Mouse (Mus musculus) lung, postnatal 0 days (tissue): ENCODE results near the gene Lef1. TPM values are rescaled to one million over a fixed set of nuclear protein-coding genes. Genes with fewer than 3 reads are reported as not detected.

ENCODE experiments used
- ATAC-seq: fragments of 200-750 bp; cut with Nextera tagmentation; 2 replicates; pipeline ENCODE4 v1.8.0; 2017; ENCODE audit warnings: moderate library complexity
- DNase-seq: peaks from one replicate; pipeline ENCODE4 v3.0.0-alpha.2; 2016; ENCODE audit warnings: low spot score
- H3K27ac ChIP-seq: fragments of 300-500 bp; sonication (generic); 2 replicates; pipeline ENCODE4 v1.5.1; 2014; ENCODE audit warnings: antibody characterized with exemption, mild to moderate bottlenecking, low read length, mixed read lengths
- H3K27me3 ChIP-seq: fragments of 300-500 bp; sonication (generic); replicated peaks from 2 replicates; pipeline ENCODE4 v1.6.1; 2014; ENCODE audit warnings: low read length, mixed read lengths; ENCODE audit not compliant: insufficient read depth
- H3K36me3 ChIP-seq: fragments of 300-500 bp; sonication (generic); 2 replicates; pipeline ENCODE4 v1.6.1; 2014; ENCODE audit warnings: low read length, mixed read lengths; ENCODE audit not compliant: insufficient read depth
- H3K4me1 ChIP-seq: fragments of 300-500 bp; sonication (generic); 2 replicates; pipeline ENCODE4 v1.6.1; 2014; ENCODE audit warnings: antibody characterized with exemption, low read depth, low read length, mixed read lengths; ENCODE audit not compliant: insufficient read depth
- H3K4me2 ChIP-seq: fragments of 300-500 bp; sonication (generic); replicated peaks from 2 replicates; pipeline ENCODE4 v1.6.1; 2014; ENCODE audit warnings: low read depth, mild to moderate bottlenecking, low read length, moderate library complexity, mixed read lengths
- H3K4me3 ChIP-seq: fragments of 300-500 bp; sonication (generic); 2 replicates; pipeline ENCODE4 v1.5.1; 2014; ENCODE audit warnings: low read depth, low read length
- H3K9ac ChIP-seq: fragments of 300-500 bp; sonication (generic); replicated peaks from 2 replicates; pipeline ENCODE4 v1.6.1; 2014; ENCODE audit warnings: low read depth, mild to moderate bottlenecking
- H3K9me3 ChIP-seq: fragments of 300-500 bp; sonication (generic); 2 replicates; pipeline ENCODE4 v1.6.1; 2016; ENCODE audit warnings: low read length, mixed read lengths
- CTCF ChIP-seq: IDR thresholded peaks from 2 replicates; pipeline ENCODE4 v1.5.1; 2016; ENCODE audit warnings: antibody characterized with exemption, mild to moderate bottlenecking
- EP300 ChIP-seq: IDR thresholded peaks from 2 replicates; pipeline ENCODE4 v1.6.1; 2016; ENCODE audit warnings: antibody characterized with exemption, mild to moderate bottlenecking, control low read depth
- WGBS: fragments of 180-500 bp; shearing (Covaris S2); extraction: QIAGEN DNeasy Blood & Tissue Kit; methylation state at CpG from one replicate; pipeline ENCODE4 v1.1.7; 2014; 5-methylcytosine and 5-hydroxymethylcytosine counted together
- polyA plus RNA-seq: library from polyadenylated mRNA; unstranded; fragments of >200 nt; fragmentation: Nextera tagmentation; extraction: Ambion mirVana; gene quantifications from 2 replicates; pipeline ENCODE4 v1.2.1, GENCODE M21; 2015

Gene Lef1
- polyA plus RNA-seq, 1 experiment from 2014 or later, result 6.2 TPM

DNA sequence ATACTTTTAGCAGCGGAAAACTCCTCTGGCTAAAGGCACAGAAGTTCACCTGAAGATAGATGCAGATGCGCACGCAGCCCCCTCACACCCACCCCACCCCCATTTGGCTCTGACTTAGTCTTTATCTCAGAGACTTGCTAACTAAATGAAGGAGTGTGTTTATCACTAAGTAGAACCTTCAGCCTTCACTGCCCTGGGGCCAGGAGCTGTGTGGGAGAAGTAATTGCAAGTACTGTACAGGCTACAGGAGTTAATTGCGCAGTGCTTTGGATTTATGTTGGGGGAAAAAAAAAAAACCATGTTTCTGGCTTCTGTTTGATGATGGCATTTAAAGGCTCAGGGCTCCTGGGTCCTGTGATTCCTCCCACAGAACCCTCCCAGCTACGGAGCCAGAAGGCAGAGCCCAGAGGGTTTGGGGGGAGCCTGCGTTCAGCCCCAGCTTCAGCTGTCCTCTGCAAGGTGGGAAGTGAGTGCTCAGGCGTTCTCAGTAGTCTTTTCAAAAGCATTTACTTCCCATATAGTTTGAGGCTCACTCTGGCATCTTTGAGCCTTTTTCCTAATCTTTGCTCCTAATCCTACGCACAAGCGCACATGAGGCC, 103.9 kb downstream of the Lef1 start:
- H3K27ac ChIP-seq, result no peak overlapping the region
- H3K36me3 ChIP-seq, result no peaks in the 10 kb centered on the region
- no peak overlapping the region for H3K4me2 ChIP-seq
- WGBS, result 90% methylated on average over 9 of the region's 9 CpGs
- no peaks in the 10 kb centered on the region for H3K9me3 ChIP-seq
- H3K4me1 ChIP-seq, result no peaks in the 10 kb centered on the region
- DNase-seq (no peak), ATAC-seq (no peak)
- no peak overlapping the region for H3K9ac ChIP-seq
- no peaks in the 10 kb centered on the region for H3K27me3 ChIP-seq
- TF ChIP-seq EP300, result no peak
- no peak overlapping the region for H3K4me3 ChIP-seq

- Histone ChIP-seq H3K27me3 (no peaks in the 10 kb centered on the region), H3K9me3 (no peaks in the 10 kb centered on the region), H3K4me1 (no peaks in the 10 kb centered on the region), H3K27ac (no peak overlapping the region), H3K4me3 (no peak overlapping the region), H3K36me3 (no peaks in the 10 kb centered on the region), H3K4me2 (no peak overlapping the region), H3K9ac (no peak overlapping the region)
- DNase-seq, result no peak
- no peak for ATAC-seq
- peak; percentile 74 for TF ChIP-seq CTCF
- no peak for TF ChIP-seq EP300
- WGBS, result 52% methylated on average over 9 of the region's 9 CpGs
Measured at GRCm38 (mm10) chr3:131214841-131215240, 104.6 kb downstream of the Lef1 start.

DNA sequence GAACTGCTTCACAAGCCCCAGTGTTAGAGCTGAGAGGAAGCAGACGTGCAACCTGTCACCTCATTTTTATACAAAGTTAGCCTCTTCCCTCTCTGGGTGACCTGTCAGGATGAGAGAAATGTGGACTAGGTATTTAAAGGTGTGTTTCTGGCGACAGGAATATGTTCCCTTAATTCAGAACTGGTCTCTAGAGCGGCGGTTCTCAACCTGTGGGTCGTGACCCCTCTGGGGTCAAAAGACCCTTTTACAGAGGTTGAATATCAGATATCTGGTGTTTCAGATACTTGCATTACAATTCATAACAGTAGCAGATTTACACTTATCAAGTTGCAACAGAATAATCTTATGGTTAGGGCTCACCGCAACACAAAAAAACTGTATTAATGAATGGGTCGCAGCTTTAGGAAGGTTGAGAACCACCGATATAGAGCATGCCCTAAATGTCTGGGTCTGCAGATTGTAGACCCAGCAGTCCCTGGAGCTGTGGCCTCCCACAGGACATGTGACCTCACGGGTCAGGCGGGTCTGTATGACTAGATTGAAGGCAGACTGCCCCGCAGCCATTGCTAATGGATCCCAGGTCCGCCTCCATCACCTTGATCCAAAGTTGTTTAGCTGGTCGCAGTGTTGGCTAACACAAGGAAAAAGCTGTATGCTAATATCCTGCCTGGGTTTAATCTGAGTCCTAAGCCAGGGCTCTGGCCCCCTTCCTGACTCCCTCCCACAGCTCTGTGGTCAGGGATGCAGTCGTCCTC, 108.5 kb downstream of the Lef1 start:
- TF ChIP-seq EP300 (no peak), CTCF (no peak)
- Histone ChIP-seq H3K4me3 (no peak overlapping the region), H3K9ac (no peak overlapping the region), H3K27me3 (no peaks in the 10 kb centered on the region), H3K27ac (no peak overlapping the region), H3K4me2 (no peak overlapping the region), H3K9me3 (no peaks in the 10 kb centered on the region), H3K4me1 (no peaks in the 10 kb centered on the region), H3K36me3 (no peaks in the 10 kb centered on the region)
- ATAC-seq (no peak), DNase-seq (no peak)
- 91% methylated on average over 14 of the region's 14 CpGs for WGBS

- DNase-seq, result no peak
- Histone ChIP-seq H3K36me3 (0 out of 2 replicates have a peak, but pooled peaks cover 7% of the 10 kb centered on the region), H3K4me2 (no peak overlapping the region), H3K4me3 (no peak overlapping the region), H3K27me3 (no peaks in the 10 kb centered on the region), H3K9ac (no peak overlapping the region), H3K4me1 (no peaks in the 10 kb centered on the region), H3K9me3 (no peaks in the 10 kb centered on the region), H3K27ac (no peak overlapping the region)
- TF ChIP-seq CTCF, result peak; percentile 49
- TF ChIP-seq EP300, result no peak
- 73% methylated on average over 6 of the region's 6 CpGs for WGBS
- ATAC-seq, result no peak
Measured at GRCm38 (mm10) chr3:131228083-131228482, 117.8 kb downstream of the Lef1 start.

GRCm38 (mm10) chr3:131237061-131237460, 126.8 kb downstream of the Lef1 start:
- no peaks in the 10 kb centered on the region for H3K4me1 ChIP-seq
- H3K4me3 ChIP-seq, result no peak overlapping the region
- no peak overlapping the region for H3K4me2 ChIP-seq
- DNase-seq (peak; percentile 78), ATAC-seq (peak; percentile 71)
- no peak overlapping the region for H3K27ac ChIP-seq
- H3K36me3 ChIP-seq, result peaks cover 13% of the 10 kb centered on the region; the same call in 1 of the 2 replicates
- TF ChIP-seq CTCF (no peak), EP300 (no peak)
- no peaks in the 10 kb centered on the region for H3K27me3 ChIP-seq
- H3K9ac ChIP-seq, result no peak overlapping the region
- WGBS, result 61% methylated on average over 6 of the region's 6 CpGs
- no peaks in the 10 kb centered on the region for H3K9me3 ChIP-seq

DNA sequence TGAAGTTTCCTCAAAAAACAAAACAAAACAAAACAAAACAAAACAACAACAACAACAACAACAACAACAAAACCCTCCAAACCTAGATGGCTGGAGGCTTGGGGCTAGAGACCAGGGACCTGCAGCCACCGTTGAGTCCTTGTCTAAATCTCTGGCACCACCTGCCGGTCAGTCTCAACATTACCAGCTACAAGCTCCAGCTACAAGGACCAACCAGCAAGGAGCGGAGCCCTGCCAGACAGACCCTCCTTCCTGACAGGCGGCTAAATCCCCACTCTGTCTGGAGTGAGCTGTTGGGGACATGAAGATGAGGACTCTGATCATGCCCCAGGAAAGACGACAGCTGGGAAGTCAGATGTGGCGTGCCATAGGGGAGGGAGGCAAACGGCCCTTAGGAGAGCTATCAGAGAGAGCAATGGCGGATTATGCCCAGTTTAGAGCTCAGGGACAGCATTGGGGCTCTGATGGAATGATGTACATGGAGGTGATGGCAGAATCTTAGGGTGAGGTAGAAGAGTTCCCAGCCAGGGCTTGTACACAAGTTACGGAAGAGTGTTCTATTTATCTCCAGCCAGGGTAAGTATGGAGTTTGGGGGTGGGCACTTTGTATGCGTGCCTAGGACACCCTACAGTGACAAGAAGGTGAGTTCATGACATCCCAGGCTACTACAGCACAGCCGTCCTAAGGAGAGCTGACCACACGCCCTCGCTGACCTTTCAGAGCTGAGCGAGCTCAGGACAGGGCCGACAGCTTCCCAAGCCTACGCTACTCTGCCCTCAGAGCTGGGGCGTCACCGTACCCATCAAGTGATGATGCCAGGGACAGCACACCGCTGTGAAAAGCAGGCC, 127.7 kb downstream of the Lef1 start:
- Histone ChIP-seq H3K4me3 (no peak overlapping the region), H3K9me3 (no peaks in the 10 kb centered on the region), H3K9ac (no peak overlapping the region), H3K36me3 (peaks cover 13% of the 10 kb centered on the region; the same call in 1 of the 2 replicates), H3K27me3 (no peaks in the 10 kb centered on the region), H3K27ac (no peak overlapping the region), H3K4me2 (no peak overlapping the region), H3K4me1 (no peaks in the 10 kb centered on the region)
- ATAC-seq, result peak; percentile 75
- peak; percentile 90 for DNase-seq
- WGBS, result 63% methylated on average over 19 of the region's 19 CpGs
- TF ChIP-seq EP300 (no peak), CTCF (peak; percentile 94)
